Mouse (Mus musculus) forebrain, embryonic 14.5 days (tissue): ENCODE measurements around the gene Fcer2a. TPM values are rescaled to one million over a fixed set of nuclear protein-coding genes. Genes with fewer than 3 reads are reported as not detected.

Experiments used
- ATAC-seq: fragments of 200-750 bp; cut with Nextera tagmentation; 2 replicates; pipeline ENCODE4 v1.8.0; 2017; ENCODE audit warnings: mild to moderate bottlenecking, moderate library complexity
- DNase-seq: peaks from one replicate; pipeline ENCODE4 v3.0.0-alpha.2; 2015; ENCODE audit warnings: low spot score
- H3K27ac ChIP-seq: fragments of 300-500 bp; sonication (generic); 2 replicates; pipeline ENCODE4 v1.5.1; 2014; ENCODE audit warnings: low read depth, mild to moderate bottlenecking, control low read depth, low read length, moderate library complexity
- H3K27me3 ChIP-seq: fragments of 300-500 bp; sonication (generic); replicated peaks from 2 replicates; pipeline ENCODE4 v1.6.1; 2014; ENCODE audit warnings: low read length, control low read depth, mixed read lengths; ENCODE audit not compliant: control insufficient read depth, insufficient read depth
- H3K36me3 ChIP-seq: fragments of 300-500 bp; sonication (generic); 2 replicates; pipeline ENCODE4 v1.6.1; 2014; ENCODE audit warnings: low read length, control low read depth; ENCODE audit not compliant: control insufficient read depth, insufficient read depth
- H3K4me1 ChIP-seq: fragments of 300-500 bp; sonication (generic); 2 replicates; pipeline ENCODE4 v1.6.1; 2014; ENCODE audit warnings: antibody characterized with exemption, low read length, control low read depth; ENCODE audit not compliant: control insufficient read depth, insufficient read depth
- H3K4me2 ChIP-seq: fragments of 300-500 bp; sonication (generic); 2 replicates; pipeline ENCODE4 v1.6.1; 2014; ENCODE audit warnings: mild to moderate bottlenecking, control low read depth, low read length
- H3K4me3 ChIP-seq: fragments of 300-500 bp; sonication (generic); 2 replicates; pipeline ENCODE4 v1.5.1; 2014; ENCODE audit warnings: low read depth, low read length, control low read depth
- H3K9ac ChIP-seq: fragments of 300-500 bp; sonication (generic); 2 replicates; pipeline ENCODE4 v1.6.1; 2014; ENCODE audit warnings: mild to moderate bottlenecking, low read length, control low read depth, moderate library complexity
- H3K9me3 ChIP-seq: fragments of 300-500 bp; sonication (generic); replicated peaks from 2 replicates; pipeline ENCODE4 v1.6.1; 2016; ENCODE audit warnings: low read length, control low read depth, mixed read lengths; ENCODE audit not compliant: control insufficient read depth
- WGBS: fragments of 180-500 bp; shearing (Covaris S2); extraction: QIAGEN DNeasy Blood & Tissue Kit; methylation state at CpG from one replicate; pipeline ENCODE4 v1.1.7; 2014; 5-methylcytosine and 5-hydroxymethylcytosine counted together
- polyA plus RNA-seq: library from polyadenylated mRNA; unstranded; fragments of >200 nt; fragmentation: Nextera tagmentation; extraction: Ambion mirVana; gene quantifications from 2 replicates; pipeline ENCODE4 v1.2.1, GENCODE M21; 2014

Fcer2a gene
- polyA plus RNA-seq, 1 experiment from 2014 or later = 0.08 TPM

GRCm38 (mm10) chr8:3670388-3670787 is 23.6 kb downstream of the Fcer2a start:
- WGBS = 87% methylated on average over 2 of the region's 2 CpGs
- H3K36me3 ChIP-seq = no peaks in the 10 kb centered on the region
- no peaks in the 10 kb centered on the region for H3K27me3 ChIP-seq
- H3K9ac ChIP-seq = no peak overlapping the region
- no peak overlapping the region for H3K4me3 ChIP-seq
- ATAC-seq (no peak), DNase-seq (no peak)
- no peaks in the 10 kb centered on the region for H3K4me1 ChIP-seq
- no peak overlapping the region for H3K27ac ChIP-seq
- H3K4me2 ChIP-seq = no peak overlapping the region
- H3K9me3 ChIP-seq = no peaks in the 10 kb centered on the region

- H3K27ac ChIP-seq = no peak within 1 kb of the TSS
- no peaks in the 10 kb centered on the region for H3K36me3 ChIP-seq
- ATAC-seq (no peak), DNase-seq (no peak)
- H3K9me3 ChIP-seq = no peaks in the 10 kb centered on the region
- no peak within 1 kb of the TSS for H3K4me2 ChIP-seq
- no peaks in the 10 kb centered on the region for H3K27me3 ChIP-seq
- 80% methylated on average over 6 of the region's 6 CpGs for WGBS
- H3K4me3 ChIP-seq = no peak within 1 kb of the TSS
- H3K9ac ChIP-seq = no peak within 1 kb of the TSS
- no peaks in the 10 kb centered on the region for H3K4me1 ChIP-seq
Observed at GRCm38 (mm10) chr8:3665507-3665906, 28.5 kb downstream of the Fcer2a start, which contains the start of gene Mcemp1. TSS of gene Mcemp1 (plus strand) at chr8:3665754.

GRCm38 (mm10) chr8:3664405-3664804 is 29.6 kb downstream of the Fcer2a start:
- H3K4me2 ChIP-seq = no peak overlapping the region
- no peak overlapping the region for H3K4me3 ChIP-seq
- H3K9ac ChIP-seq = no peak overlapping the region
- no peak for ATAC-seq
- 63% methylated on average over 5 of the region's 5 CpGs for WGBS
- no peaks in the 10 kb centered on the region for H3K27me3 ChIP-seq
- no peaks in the 10 kb centered on the region for H3K9me3 ChIP-seq
- no peak overlapping the region for H3K27ac ChIP-seq
- no peaks in the 10 kb centered on the region for H3K36me3 ChIP-seq
- no peak for DNase-seq
- no peaks in the 10 kb centered on the region for H3K4me1 ChIP-seq

- DNase-seq (no peak), ATAC-seq (no peak)
- H3K27ac ChIP-seq = no peak overlapping the region
- H3K4me1 ChIP-seq = peaks cover 2% of the 10 kb centered on the region; the same call in 1 of the 2 replicates
- H3K9ac ChIP-seq = no peak overlapping the region
- no peak overlapping the region for H3K4me2 ChIP-seq
- no peak overlapping the region for H3K4me3 ChIP-seq
- no peaks in the 10 kb centered on the region for H3K36me3 ChIP-seq
- WGBS = 87% methylated on average over 8 of the region's 8 CpGs
- no peaks in the 10 kb centered on the region for H3K9me3 ChIP-seq
- H3K27me3 ChIP-seq = no peaks in the 10 kb centered on the region
Observed at GRCm38 (mm10) chr8:3660889-3661288, 33.1 kb downstream of the Fcer2a start.

- DNase-seq = peak; percentile 30
- ATAC-seq = peak; percentile 58; the same call in 1 of the 2 replicates
- H3K27me3 ChIP-seq = no peaks in the 10 kb centered on the region
- H3K4me3 ChIP-seq = no peak overlapping the region
- H3K4me1 ChIP-seq = peaks cover 2% of the 10 kb centered on the region; the same call in 1 of the 2 replicates
- no peaks in the 10 kb centered on the region for H3K9me3 ChIP-seq
- peak overlapping the region; percentile 23; the same call in 1 of the 2 replicates for H3K4me2 ChIP-seq
- no peaks in the 10 kb centered on the region for H3K36me3 ChIP-seq
- no peak overlapping the region for H3K27ac ChIP-seq
- no peak overlapping the region for H3K9ac ChIP-seq
- 18% methylated on average over 7 of the region's 7 CpGs for WGBS
Observed at GRCm38 (mm10) chr8:3656725-3657381, 37.1 kb downstream of the Fcer2a start.

GRCm38 (mm10) chr8:3655526-3655925 is 38.4 kb downstream of the Fcer2a start, which contains the start of gene Retn:
TSS of gene Retn (plus strand) at chr8:3655770.
- Histone ChIP-seq H3K27me3 (no peaks in the 10 kb centered on the region), H3K9ac (no peak within 1 kb of the TSS), H3K4me2 (no peak within 1 kb of the TSS), H3K36me3 (no peaks in the 10 kb centered on the region), H3K4me3 (no peak within 1 kb of the TSS), H3K9me3 (no peaks in the 10 kb centered on the region), H3K27ac (no peak within 1 kb of the TSS), H3K4me1 (peaks cover 2% of the 10 kb centered on the region; the same call in 1 of the 2 replicates)
- DNase-seq = no peak
- WGBS = 80% methylated on average over 3 of the region's 3 CpGs
- no peak for ATAC-seq

- Histone ChIP-seq H3K9ac (no peak overlapping the region), H3K27ac (no peak overlapping the region), H3K9me3 (no peaks in the 10 kb centered on the region), H3K4me3 (no peak overlapping the region), H3K4me1 (peaks cover 2% of the 10 kb centered on the region; the same call in 1 of the 2 replicates), H3K27me3 (no peaks in the 10 kb centered on the region), H3K36me3 (no peaks in the 10 kb centered on the region), H3K4me2 (no peak overlapping the region)
- 77% methylated on average over 11 of the region's 11 CpGs for WGBS
- ATAC-seq = no peak
- no peak for DNase-seq
Observed at GRCm38 (mm10) chr8:3654726-3655508, 39.1 kb downstream of the Fcer2a start.

- no peak overlapping the region for H3K27ac ChIP-seq
- H3K9me3 ChIP-seq = no peaks in the 10 kb centered on the region
- no peaks in the 10 kb centered on the region for H3K27me3 ChIP-seq
- H3K4me3 ChIP-seq = no peak overlapping the region
- ATAC-seq (no peak), DNase-seq (no peak)
- no peak overlapping the region for H3K4me2 ChIP-seq
- H3K9ac ChIP-seq = no peak overlapping the region
- 62% methylated on average over 3 of the region's 3 CpGs for WGBS
- H3K4me1 ChIP-seq = peaks cover 2% of the 10 kb centered on the region; the same call in 1 of the 2 replicates
- H3K36me3 ChIP-seq = no peaks in the 10 kb centered on the region
Observed at GRCm38 (mm10) chr8:3652845-3653244, 41.1 kb downstream of the Fcer2a start.

- no peaks in the 10 kb centered on the region for H3K9me3 ChIP-seq
- no peak overlapping the region for H3K27ac ChIP-seq
- 46% methylated on average over 1 of the region's 1 CpGs for WGBS
Observed at GRCm38 (mm10) chr8:3648990-3649389, 45.0 kb downstream of the Fcer2a start.

More at GRCm38 (mm10) chr8:3648990-3649389, 45.0 kb downstream of the Fcer2a start:
- no peak overlapping the region for H3K9ac ChIP-seq
- H3K4me3 ChIP-seq = no peak overlapping the region
- H3K4me1 ChIP-seq = no peaks in the 10 kb centered on the region
- H3K36me3 ChIP-seq = no peaks in the 10 kb centered on the region
- DNase-seq (no peak), ATAC-seq (no peak)
- H3K4me2 ChIP-seq = no peak overlapping the region
- no peaks in the 10 kb centered on the region for H3K27me3 ChIP-seq
